Mouse (Mus musculus) embryonic facial prominence, embryonic 14.5 days (tissue): ENCODE data around the gene Arih2. TPM values are rescaled to one million over a fixed set of nuclear protein-coding genes. Genes with fewer than 3 reads are reported as not detected.

Experiments
- ATAC-seq: fragments of 200-750 bp; cut with Nextera tagmentation; 2 replicates; pipeline ENCODE4 v1.8.0; 2017; ENCODE audit warnings: low read depth, moderate number of reproducible peaks, moderate TSS enrichment
- DNase-seq: peaks from one replicate; pipeline ENCODE4 v3.0.0-alpha.2; 2015; ENCODE audit warnings: low spot score
- H3K27ac ChIP-seq: fragments of 300-500 bp; sonication (generic); replicated peaks from 2 replicates; pipeline ENCODE4 v1.5.1; 2014; ENCODE audit warnings: low read depth, mild to moderate bottlenecking, low read length, moderate library complexity
- H3K27me3 ChIP-seq: fragments of 300-500 bp; sonication (generic); replicated peaks from 2 replicates; pipeline ENCODE4 v1.6.1; 2014; ENCODE audit warnings: low read length; ENCODE audit not compliant: control insufficient read depth, insufficient read depth
- H3K36me3 ChIP-seq: fragments of 300-500 bp; sonication (generic); 2 replicates; pipeline ENCODE4 v1.6.1; 2014; ENCODE audit warnings: low read length, mixed read lengths; ENCODE audit not compliant: control insufficient read depth, insufficient read depth
- H3K4me1 ChIP-seq: fragments of 300-500 bp; sonication (generic); 2 replicates; pipeline ENCODE4 v1.6.1; 2014; ENCODE audit warnings: antibody characterized with exemption, low read length; ENCODE audit not compliant: control insufficient read depth, insufficient read depth
- H3K4me2 ChIP-seq: fragments of 300-500 bp; sonication (generic); 2 replicates; pipeline ENCODE4 v1.6.1; 2014; ENCODE audit warnings: low read depth, mild to moderate bottlenecking, low read length, moderate library complexity, mixed read lengths
- H3K4me3 ChIP-seq: fragments of 300-500 bp; sonication (generic); 2 replicates; pipeline ENCODE4 v1.5.1; 2014; ENCODE audit warnings: low read depth, mild to moderate bottlenecking, low read length
- H3K9ac ChIP-seq: fragments of 300-500 bp; sonication (generic); 2 replicates; pipeline ENCODE4 v1.6.1; 2014; ENCODE audit warnings: low read depth, mild to moderate bottlenecking, low read length, moderate library complexity, mixed read lengths
- H3K9me3 ChIP-seq: fragments of 300-500 bp; sonication (generic); 2 replicates; pipeline ENCODE4 v1.6.1; 2016; ENCODE audit warnings: low read length; ENCODE audit not compliant: control insufficient read depth
- WGBS: fragments of 180-500 bp; shearing (Covaris S2); extraction: QIAGEN DNeasy Blood & Tissue Kit; methylation state at CpG from one replicate; pipeline ENCODE4 v1.1.7; 2014; 5-methylcytosine and 5-hydroxymethylcytosine counted together
- polyA plus RNA-seq: library from polyadenylated mRNA; unstranded; fragments of >200 nt; fragmentation: Nextera tagmentation; extraction: Ambion mirVana; gene quantifications from 2 replicates; pipeline ENCODE4 v1.2.1, GENCODE M21; 2014

The Arih2 gene
- polyA plus RNA-seq: 36.4 and 39.5 TPM in 2 replicates

GRCm38 (mm10) chr9:108648611-108649560 lies at the start of gene Arih2:
Arih2 (minus strand) TSS chr9:108649386.
- WGBS: under 1% methylated on average over 56 of the region's 112 CpGs
- Histone ChIP-seq H3K27me3 (no peaks in the 10 kb centered on the region), H3K27ac (peak within 1 kb of the TSS; percentile 92), H3K4me2 (peak within 1 kb of the TSS; percentile 81), H3K9ac (peak within 1 kb of the TSS; percentile 94), H3K36me3 (no peaks in the 10 kb centered on the region), H3K4me3 (peak within 1 kb of the TSS; percentile 98), H3K9me3 (no peaks in the 10 kb centered on the region), H3K4me1 (peaks cover 11% of the 10 kb centered on the region; the same call in 1 of the 2 replicates)
- DNase-seq (peak; percentile 97), ATAC-seq (peak; percentile 98)

DNA sequence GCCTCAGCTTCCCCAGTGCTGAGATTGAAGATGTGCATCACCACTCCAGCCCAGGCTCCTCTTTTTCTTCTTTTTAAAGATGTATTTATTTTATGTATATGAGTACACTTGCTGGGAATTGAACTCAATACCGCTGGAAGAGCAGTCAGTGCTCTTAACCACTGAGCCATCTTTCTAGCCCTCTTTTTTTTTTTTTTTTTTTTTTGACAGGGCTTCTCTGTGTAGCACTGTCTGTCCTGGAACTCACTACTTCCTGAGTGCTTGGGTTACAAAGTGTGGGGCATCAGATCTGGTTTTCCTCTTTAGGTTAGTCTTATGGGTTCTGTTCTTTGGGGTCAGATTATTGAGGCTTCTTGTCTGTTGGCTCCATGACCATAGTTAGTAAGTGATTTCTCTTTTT lies 45.3 kb upstream of the Arih2 start:
- no peak overlapping the region for H3K4me2 ChIP-seq
- no peak for ATAC-seq
- WGBS: 84% methylated on average over 1 of the region's 1 CpGs

DNA sequence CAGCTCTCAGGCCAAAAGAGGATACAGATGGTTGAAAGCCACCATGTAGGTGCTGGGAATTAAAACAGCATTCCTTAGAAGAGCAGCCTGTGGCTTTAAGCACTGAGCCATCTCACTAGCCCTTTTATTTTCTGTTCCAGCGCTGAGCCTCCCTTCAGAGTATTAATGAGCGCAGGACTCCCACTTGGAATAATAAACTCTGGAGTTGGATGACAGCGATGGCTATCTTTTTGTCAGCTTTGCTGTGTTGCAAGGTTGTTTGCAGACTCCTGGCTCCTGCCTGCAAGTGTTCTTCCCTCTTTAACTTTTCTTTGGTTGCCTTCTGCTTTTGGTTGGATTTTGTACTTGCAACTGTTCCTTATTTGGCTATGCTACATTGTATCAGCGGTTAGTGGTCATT lies 44.8 kb upstream of the Arih2 start:
- peak overlapping the region; percentile 95 for H3K4me2 ChIP-seq
- WGBS: 79% methylated on average over 4 of the region's 4 CpGs
- H3K27me3 ChIP-seq: no peaks in the 10 kb centered on the region
- peaks cover 12% of the 10 kb centered on the region for H3K4me1 ChIP-seq
- no peak for ATAC-seq
- H3K27ac ChIP-seq: no peak overlapping the region
- H3K4me3 ChIP-seq: peak overlapping the region; percentile 89; the same call in 1 of the 2 replicates
- H3K9me3 ChIP-seq: no peaks in the 10 kb centered on the region
- H3K36me3 ChIP-seq: peaks cover 4% of the 10 kb centered on the region; the same call in 1 of the 2 replicates
- H3K9ac ChIP-seq: no peak overlapping the region
- no peak for DNase-seq

More for the DNA sequence above, 45.3 kb upstream of the Arih2 start:
- Histone ChIP-seq H3K9ac (no peak overlapping the region), H3K27me3 (no peaks in the 10 kb centered on the region), H3K9me3 (no peaks in the 10 kb centered on the region), H3K4me3 (no peak overlapping the region), H3K27ac (no peak overlapping the region), H3K4me1 (peaks cover 12% of the 10 kb centered on the region), H3K36me3 (peaks cover 4% of the 10 kb centered on the region; the same call in 1 of the 2 replicates)
- no peak for DNase-seq

- peak overlapping the region; percentile 89 for H3K4me3 ChIP-seq
- peaks cover 12% of the 10 kb centered on the region for H3K4me1 ChIP-seq
- ATAC-seq: peak; percentile 58
- no peaks in the 10 kb centered on the region for H3K9me3 ChIP-seq
- H3K27ac ChIP-seq: peak overlapping the region; percentile 65
- WGBS: 0% methylated on average over 32 of the region's 92 CpGs
- H3K4me2 ChIP-seq: peak overlapping the region; percentile 95
- peak; percentile 88 for DNase-seq
- H3K9ac ChIP-seq: peak overlapping the region; percentile 87
- H3K36me3 ChIP-seq: no peaks in the 10 kb centered on the region
- H3K27me3 ChIP-seq: no peaks in the 10 kb centered on the region
Observed at GRCm38 (mm10) chr9:108692226-108693041, 43.2 kb upstream of the Arih2 start.

GRCm38 (mm10) chr9:108691846-108692225 lies 42.6 kb upstream of the Arih2 start:
- peak overlapping the region; percentile 87 for H3K9ac ChIP-seq
- ATAC-seq (peak; percentile 93), DNase-seq (peak; percentile 91)
- H3K9me3 ChIP-seq: no peaks in the 10 kb centered on the region
- H3K4me1 ChIP-seq: peaks cover 12% of the 10 kb centered on the region
- peak overlapping the region; percentile 95 for H3K4me2 ChIP-seq
- H3K27ac ChIP-seq: peak overlapping the region; percentile 65
- H3K27me3 ChIP-seq: no peaks in the 10 kb centered on the region
- 1% methylated on average over 9 of the region's 42 CpGs for WGBS
- H3K36me3 ChIP-seq: no peaks in the 10 kb centered on the region
- H3K4me3 ChIP-seq: peak overlapping the region; percentile 89

- H3K4me2 ChIP-seq: peak overlapping the region; percentile 95
- ATAC-seq: no peak
Observed at GRCm38 (mm10) chr9:108691371-108691770, 42.2 kb upstream of the Arih2 start.

DNA sequence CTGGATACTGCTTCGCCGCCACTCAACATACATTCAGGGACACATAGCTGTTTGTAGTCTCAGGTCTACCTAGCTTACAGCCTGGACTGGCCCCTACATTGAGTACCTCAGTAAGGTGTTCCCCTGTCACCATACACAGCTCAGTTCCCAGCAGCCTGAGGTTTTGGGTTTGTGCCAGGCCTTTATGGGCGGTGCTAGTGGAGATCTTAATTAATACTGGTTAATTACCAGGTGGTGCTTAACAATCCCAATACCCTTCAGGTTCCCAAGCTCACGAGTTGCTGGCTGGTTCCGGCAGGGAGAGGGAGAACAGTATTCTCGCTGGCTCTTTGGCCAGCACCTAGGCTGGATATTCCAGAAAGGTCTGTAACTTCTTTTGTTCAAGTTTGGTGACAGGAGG lies 41.7 kb upstream of the Arih2 start:
- Histone ChIP-seq H3K27me3 (no peaks in the 10 kb centered on the region), H3K4me2 (no peak overlapping the region), H3K4me3 (no peak overlapping the region), H3K9ac (no peak overlapping the region), H3K27ac (no peak overlapping the region), H3K36me3 (no peaks in the 10 kb centered on the region), H3K9me3 (no peaks in the 10 kb centered on the region), H3K4me1 (peaks cover 12% of the 10 kb centered on the region)
- no peak for ATAC-seq
- DNase-seq: no peak
- 85% methylated on average over 6 of the region's 6 CpGs for WGBS

More at GRCm38 (mm10) chr9:108691371-108691770, 42.2 kb upstream of the Arih2 start:
- Histone ChIP-seq H3K4me3 (peak overlapping the region; percentile 89), H3K4me1 (peaks cover 12% of the 10 kb centered on the region), H3K27ac (peak overlapping the region; percentile 65; the same call in 1 of the 2 replicates), H3K9me3 (no peaks in the 10 kb centered on the region), H3K9ac (peak overlapping the region; percentile 87), H3K27me3 (no peaks in the 10 kb centered on the region), H3K36me3 (no peaks in the 10 kb centered on the region)
- 71% methylated on average over 8 of the region's 8 CpGs for WGBS
- DNase-seq: peak; percentile 16

DNA sequence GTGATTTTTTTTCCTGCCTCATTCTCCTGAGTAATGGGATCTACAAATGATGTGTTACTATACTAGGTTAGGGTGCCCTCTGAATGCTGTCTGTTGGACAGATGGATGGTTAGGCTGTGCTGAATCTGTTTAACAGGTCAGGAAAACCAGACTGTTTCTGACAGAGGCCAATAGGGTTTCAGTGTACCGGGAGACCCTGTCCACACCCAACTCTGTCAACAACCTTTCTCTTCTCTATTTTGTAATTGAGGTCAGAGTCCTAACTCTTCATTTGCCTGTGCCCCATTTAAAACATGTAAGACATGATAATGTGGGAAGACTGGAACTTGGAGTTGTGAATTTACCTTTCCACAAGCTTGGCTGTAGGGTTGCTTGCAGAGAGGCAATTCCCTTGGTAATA lies 40.8 kb upstream of the Arih2 start:
- H3K4me2 ChIP-seq: no peak overlapping the region
- no peak overlapping the region for H3K9ac ChIP-seq
- DNase-seq (no peak), ATAC-seq (no peak)
- peaks cover 12% of the 10 kb centered on the region for H3K4me1 ChIP-seq
- no peaks in the 10 kb centered on the region for H3K9me3 ChIP-seq
- H3K27ac ChIP-seq: no peak overlapping the region
- WGBS: 70% methylated on average over 1 of the region's 1 CpGs
- H3K27me3 ChIP-seq: no peaks in the 10 kb centered on the region
- H3K4me3 ChIP-seq: no peak overlapping the region
- H3K36me3 ChIP-seq: 0 out of 2 replicates have a peak, but pooled peaks cover 5% of the 10 kb centered on the region
